Mouse (Mus musculus): ENCODE measurements around the gene Polr3b.

Polr3b gene

GRCm38 (mm10) chr10:84710827-84711226 lies 88.7 kb downstream of the Polr3b start:
- peak; percentile 87 for DNase-seq (ENCODE audit: low spot score)

DNA sequence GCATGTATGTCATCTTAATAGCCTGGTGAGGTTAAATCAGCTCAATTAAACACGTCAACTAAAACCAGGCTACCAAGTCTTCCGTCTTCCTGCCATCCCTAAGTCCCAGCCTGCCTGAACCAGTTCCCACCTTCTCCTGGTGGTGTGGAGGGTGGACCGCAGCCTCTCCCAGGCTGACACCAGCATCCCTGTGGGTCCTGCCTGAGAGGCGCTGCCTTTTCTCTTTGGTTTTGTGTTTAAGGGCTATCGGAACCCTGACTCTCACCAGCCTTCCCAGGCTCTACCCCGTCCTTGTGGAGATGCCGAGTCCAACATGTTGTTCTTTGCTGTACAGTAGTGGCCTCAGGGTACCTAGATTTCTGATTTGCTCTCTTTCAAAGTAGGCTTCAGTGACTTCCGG lies 89.4 kb downstream of the Polr3b start:
- DNase-seq (ENCODE audit: low spot score): peak; percentile 39

- no peak for DNase-seq (ENCODE audit: low spot score)
These were observed 89.8 kb downstream of the Polr3b start for GRCm38 (mm10) chr10:84711940-84712339.

DNA sequence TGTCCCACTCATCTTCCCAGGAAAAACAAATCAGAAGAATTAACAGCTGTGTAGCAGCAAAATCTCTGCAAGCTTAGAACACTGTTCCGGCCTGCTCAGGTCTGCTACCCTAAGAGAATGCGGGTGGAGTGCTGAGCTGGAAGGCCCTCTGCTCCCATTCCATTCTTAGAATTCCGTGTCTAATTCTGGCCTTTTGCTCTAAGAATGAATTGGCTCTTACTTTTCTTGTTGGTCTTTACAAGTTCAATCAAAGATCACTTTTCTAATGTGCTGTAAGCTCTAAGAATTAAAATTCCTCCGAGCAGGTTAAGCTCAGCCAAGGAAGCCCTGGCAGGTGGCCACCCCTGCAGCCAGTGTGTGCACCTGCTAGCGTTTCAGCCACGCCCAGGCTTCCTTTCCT lies 90.4 kb downstream of the Polr3b start:
- no peak for DNase-seq (ENCODE audit: low spot score)

DNA sequence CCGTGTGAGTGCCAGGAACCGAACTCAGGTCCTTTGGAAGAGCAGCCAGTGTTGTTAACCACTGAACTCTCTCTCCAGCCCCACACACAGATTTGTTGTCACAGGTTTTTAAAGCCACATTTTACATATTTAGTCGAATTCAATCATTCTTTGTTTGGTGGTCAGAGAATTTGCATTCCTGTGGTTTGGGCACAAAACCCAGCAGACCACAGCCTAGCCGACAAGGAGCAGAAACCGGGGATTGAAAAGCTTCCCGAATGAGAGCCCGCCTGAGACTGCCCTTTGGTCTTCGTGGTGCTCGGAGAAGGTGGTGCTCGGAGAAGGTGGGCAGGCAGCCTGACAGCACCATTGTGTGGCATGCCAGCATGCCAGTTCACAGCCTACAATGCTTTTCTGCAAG lies 91.0 kb downstream of the Polr3b start:
- DNase-seq (ENCODE audit: low spot score): no peak

GRCm38 (mm10) chr10:84715639-84716038 lies 93.5 kb downstream of the Polr3b start:
- no peak for DNase-seq (ENCODE audit: low spot score)

GRCm38 (mm10) chr10:84716581-84716980 lies 94.5 kb downstream of the Polr3b start:
- no peak for DNase-seq (ENCODE audit: low spot score)

- DNase-seq (ENCODE audit: low spot score): no peak
These were observed 100.6 kb downstream of the Polr3b start for GRCm38 (mm10) chr10:84722711-84723110.

DNA sequence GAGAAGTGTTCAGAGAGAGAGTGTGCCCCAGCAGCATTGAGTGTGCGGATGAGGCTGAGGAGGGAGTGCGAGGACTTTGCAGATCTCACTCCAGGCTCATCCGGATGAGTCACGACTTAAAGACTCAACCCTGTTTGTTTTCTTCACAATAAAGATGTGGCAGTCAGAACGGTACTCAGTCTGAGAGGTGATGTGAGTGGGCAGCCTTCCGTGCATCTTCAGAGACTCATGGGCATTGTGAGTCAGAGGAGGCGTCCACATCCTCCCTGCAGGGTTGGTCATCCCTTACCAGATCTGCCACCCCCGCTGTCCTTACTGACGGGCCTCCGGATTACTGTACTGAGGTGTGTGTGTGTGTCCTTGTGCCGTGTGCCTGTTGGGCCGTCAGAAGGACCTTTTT lies 104.9 kb downstream of the Polr3b start:
- DNase-seq (ENCODE audit: low spot score): no peak

DNA sequence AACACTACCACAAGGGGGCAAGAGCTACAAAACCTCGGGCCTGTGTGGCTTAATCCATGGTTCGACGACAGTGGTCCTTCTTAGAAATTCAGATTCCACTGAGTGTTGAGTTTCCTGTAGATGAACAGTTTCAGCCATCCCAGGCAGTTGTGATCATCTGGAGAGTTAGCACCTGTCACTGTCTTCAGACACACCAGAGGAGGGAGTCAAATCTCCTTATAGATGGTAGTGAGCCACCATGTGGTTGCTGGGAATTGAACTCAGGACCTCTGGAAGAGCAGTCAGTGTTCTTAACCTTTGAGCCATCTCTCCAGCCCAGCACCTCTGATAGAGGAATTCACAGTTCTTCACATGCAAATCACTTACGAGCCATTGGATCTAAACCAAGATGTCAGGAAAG lies 105.7 kb downstream of the Polr3b start:
- no peak for DNase-seq (ENCODE audit: low spot score)

GRCm38 (mm10) chr10:84730078-84730477 lies 108.0 kb downstream of the Polr3b start:
- DNase-seq (ENCODE audit: low spot score): no peak

DNA sequence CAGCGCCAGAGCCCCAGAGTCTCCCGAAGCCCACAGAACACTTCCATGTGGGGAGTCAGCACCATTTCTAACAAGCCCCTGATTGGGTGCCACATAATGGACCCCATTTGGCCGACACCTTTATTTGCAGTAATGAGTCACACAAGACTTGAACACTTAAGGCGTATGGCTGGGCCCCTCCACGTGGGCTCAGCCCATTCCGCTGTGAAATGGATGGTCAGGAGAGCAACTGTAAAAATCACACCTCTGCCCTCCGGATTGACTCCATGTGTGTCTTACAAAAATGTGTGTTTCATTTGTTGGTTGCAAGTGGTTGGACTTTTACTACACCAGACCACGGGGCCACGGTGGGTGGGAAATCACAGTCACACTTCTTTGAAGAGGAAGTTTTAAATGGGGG lies 108.9 kb downstream of the Polr3b start:
- no peak for DNase-seq (ENCODE audit: low spot score)

DNA sequence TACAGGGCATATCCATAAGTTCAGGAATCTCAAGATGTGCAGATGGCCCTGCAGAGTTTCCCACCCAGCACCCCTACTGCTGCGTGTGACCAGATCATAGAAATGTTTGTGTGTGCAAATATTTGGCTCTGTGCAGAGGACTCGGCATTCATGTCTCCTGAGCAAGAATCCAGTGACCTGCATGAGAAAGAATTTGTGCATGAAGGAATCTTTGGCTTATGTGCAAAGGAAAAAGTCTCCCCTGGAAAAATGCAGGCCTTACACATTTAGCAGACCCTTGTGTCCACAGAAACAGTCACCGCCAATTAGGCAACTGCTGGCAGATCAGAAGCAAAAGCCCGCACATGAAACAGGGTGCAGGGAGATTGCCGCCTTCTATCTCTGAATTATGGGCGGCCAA lies 111.4 kb downstream of the Polr3b start:
- DNase-seq (ENCODE audit: low spot score): no peak

DNA sequence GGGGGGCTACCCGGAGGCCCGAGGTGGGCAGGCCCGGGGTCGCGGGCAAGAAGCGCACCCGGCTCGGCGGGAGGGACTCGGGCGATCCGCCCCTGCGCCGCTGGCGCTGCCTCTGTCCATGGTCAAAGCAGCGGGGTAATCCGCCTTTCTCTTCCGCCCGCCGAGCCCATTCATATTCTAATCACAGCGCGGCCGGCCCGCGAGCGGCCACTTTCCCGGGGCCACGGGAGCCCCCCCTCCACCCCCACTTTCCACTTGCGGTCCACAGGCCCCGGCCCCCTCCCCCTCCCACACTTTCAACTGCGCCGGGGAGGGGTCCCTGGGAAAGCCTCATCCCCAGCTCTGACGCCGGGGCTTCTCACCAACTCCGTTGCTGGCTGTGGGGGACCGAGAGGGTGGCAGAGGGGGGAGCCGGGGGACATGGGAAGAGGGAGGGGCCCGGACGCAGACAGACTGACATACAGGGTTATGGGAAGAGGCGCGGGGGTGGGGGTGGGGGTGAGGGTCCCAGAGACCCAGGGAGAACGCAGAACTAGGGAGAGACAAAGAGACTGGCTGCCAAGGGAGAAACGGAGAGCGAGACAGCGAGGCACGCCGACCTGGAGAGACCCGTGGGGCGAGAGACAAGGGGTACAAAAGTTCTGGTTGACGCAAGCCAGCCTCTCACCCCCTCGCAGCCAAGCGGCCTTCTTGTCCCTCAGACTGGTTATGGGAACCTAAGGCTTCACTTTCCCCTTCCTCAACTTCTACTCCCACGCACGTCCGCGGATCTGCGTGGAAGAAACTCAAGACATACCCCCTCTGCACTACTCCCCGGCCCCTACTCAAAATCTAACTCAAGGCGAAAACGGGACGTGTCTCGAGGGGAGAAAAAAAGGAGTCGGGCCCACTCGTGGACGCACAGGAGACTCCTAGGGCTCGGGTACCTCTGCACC lies 133.0 kb downstream of the Polr3b start:
- DNase-seq (ENCODE audit: low spot score): peak; percentile 84

DNA sequence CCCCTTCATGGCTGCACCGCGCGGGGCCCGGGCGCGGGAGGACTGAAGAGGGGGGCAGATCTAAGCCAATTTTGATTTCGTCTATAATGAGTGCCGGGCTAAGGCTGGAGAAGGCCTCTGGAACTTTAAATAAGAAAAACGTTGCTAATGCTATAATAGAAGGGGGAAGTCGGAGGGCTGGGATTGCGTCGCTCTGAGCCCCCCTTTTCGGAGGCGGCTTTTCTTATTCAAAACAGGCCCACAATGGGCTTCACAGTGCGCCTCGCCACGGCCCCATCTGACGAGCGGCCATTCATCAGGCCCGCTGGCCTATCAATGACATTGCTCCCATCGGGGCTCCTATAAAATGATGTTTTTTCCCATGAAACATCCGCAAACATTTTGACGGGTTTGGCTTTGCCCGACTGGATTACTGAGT lies 133.7 kb downstream of the Polr3b start, which contains the start of gene Rfx4:
Gene Rfx4, plus strand, starts transcription at position 277 of the 418 bp plus-strand sequence.
- peak; percentile 92 for DNase-seq (ENCODE audit: low spot score)

GRCm38 (mm10) chr10:84756435-84757095 lies 134.5 kb downstream of the Polr3b start:
- peak; percentile 74 for DNase-seq (ENCODE audit: low spot score)

GRCm38 (mm10) chr10:84757426-84758199 lies 135.5 kb downstream of the Polr3b start:
- peak; percentile 50 for DNase-seq (ENCODE audit: low spot score)

GRCm38 (mm10) chr10:84758200-84758468 lies 136.0 kb downstream of the Polr3b start:
- peak; percentile 48 for DNase-seq (ENCODE audit: low spot score)

GRCm38 (mm10) chr10:84758483-84759431 lies 136.7 kb downstream of the Polr3b start:
- DNase-seq (ENCODE audit: low spot score): peak; percentile 68

DNA sequence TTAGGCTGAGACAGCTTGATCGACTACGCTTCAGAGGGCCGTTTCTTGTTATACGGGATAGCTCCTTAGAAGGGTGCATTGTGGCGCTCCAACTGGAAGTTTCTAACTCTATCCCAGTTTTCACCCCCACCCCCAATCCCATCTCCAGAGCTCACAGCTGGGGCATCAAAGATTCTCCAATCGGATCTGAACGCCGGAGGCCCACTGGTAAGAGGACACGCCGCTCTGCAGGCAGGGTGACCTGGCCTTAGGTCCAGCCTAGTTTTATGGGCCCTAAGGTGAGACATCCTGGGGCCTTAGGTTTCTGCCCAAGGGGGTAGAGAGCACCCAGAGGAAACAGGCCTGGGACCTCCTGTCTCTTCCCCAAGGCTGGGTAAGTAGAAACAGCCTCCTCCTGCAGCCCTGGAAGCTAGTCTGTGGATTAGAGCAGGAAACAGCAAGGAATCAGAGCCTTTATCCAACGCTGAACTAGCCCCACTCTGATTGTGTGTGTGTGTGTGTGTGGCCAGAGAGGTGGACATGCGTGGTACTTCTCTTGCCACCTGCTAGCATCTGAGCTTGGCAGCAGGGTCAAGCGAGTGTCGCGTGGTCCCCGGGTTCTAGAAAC lies 137.5 kb downstream of the Polr3b start:
- DNase-seq (ENCODE audit: low spot score): peak; percentile 60

All from embryo, embryonic 10.5 days (tissue).